Mouse (Mus musculus): ENCODE measurements around the gene Pls3. TPM values are rescaled to one million over a fixed set of nuclear protein-coding genes. Genes with fewer than 3 reads are reported as not detected.
"Not testable (repeated sequence)": the region's sequence is repeated elsewhere in the genome, so short reads cannot be mapped to it uniquely, and the experiment has no call there.

The Pls3 gene
- polyA plus RNA-seq, 1 experiment from 2014 or later, result 36.2 TPM

DNA sequence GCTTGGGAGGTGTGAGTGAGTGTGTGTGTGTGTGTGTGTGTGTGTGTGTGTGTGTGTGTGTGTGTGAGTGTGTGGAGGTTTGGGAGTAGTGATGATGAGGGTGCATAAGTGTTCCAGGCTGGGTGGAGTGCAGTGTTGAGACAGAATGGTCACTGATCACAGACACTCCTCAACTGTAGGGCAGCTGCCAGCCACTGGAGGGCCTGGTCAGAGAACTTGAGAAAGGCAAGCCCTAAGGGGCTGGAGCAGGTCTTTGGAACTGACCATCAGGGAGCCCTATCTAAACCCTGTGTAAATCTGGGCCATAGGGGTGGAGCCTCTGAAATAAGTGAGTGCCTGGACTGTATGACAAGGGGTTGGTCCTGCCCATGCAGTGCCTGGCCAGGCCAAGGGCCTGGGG lies 120.5 kb downstream of the Pls3 start:
- ATAC-seq (ENCODE audit: low FRiP score); H3K9me3 ChIP-seq (ENCODE audit: control insufficient read depth, low read length); H3K4me3 ChIP-seq (replicated peaks; ENCODE audit: low read length); H3K27ac ChIP-seq; DNase-seq (ENCODE audit: low spot score); H3K4me1 ChIP-seq (replicated peaks; ENCODE audit: control insufficient read depth, insufficient read depth, low read length); H3K9ac ChIP-seq; H3K27me3 ChIP-seq (ENCODE audit: control insufficient read depth, insufficient read depth, low read length); H3K4me2 ChIP-seq (replicated peaks); H3K36me3 ChIP-seq (replicated peaks; ENCODE audit: control insufficient read depth, insufficient read depth): not testable (repeated sequence)

DNA sequence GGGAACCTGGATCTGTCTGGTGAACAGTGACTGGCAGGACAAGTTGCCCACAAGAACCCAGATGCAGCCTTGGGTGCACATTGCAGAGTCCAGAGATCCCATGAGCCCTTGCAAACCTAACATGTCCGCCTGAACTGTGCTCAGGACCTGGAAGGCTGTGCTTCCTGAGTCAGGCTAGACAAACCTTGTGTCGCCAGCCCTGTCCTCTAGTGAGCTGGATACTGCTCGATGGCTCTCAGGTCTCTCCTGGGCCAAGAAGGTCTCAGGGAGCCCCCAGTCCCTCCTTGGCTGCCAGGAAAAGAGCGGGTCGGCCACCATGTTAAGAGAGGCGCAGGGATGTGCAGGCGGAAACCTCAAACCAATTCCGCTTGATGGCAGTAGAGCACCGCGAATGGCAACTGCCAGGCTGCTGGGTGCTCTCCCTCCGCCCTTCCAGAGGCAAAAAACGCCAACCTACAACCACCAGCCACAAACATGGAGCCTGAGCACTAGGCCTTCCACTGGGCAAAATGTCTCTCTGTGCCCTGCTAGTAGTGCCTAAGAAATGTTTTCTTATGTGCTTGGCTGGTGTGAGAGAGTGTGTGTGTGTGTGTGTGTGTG lies 124.8 kb downstream of the Pls3 start:
- WGBS, result 77% methylated on average over 4 of the region's 12 CpGs
- not testable (repeated sequence) for H3K36me3 ChIP-seq (replicated peaks; ENCODE audit: control insufficient read depth, insufficient read depth); H3K27me3 ChIP-seq (ENCODE audit: control insufficient read depth, insufficient read depth, low read length); H3K9ac ChIP-seq; H3K27ac ChIP-seq; H3K4me1 ChIP-seq (replicated peaks; ENCODE audit: control insufficient read depth, insufficient read depth, low read length); H3K4me2 ChIP-seq (replicated peaks); DNase-seq (ENCODE audit: low spot score); H3K9me3 ChIP-seq (ENCODE audit: control insufficient read depth, low read length); ATAC-seq (ENCODE audit: low FRiP score); H3K4me3 ChIP-seq (replicated peaks; ENCODE audit: low read length)

DNA sequence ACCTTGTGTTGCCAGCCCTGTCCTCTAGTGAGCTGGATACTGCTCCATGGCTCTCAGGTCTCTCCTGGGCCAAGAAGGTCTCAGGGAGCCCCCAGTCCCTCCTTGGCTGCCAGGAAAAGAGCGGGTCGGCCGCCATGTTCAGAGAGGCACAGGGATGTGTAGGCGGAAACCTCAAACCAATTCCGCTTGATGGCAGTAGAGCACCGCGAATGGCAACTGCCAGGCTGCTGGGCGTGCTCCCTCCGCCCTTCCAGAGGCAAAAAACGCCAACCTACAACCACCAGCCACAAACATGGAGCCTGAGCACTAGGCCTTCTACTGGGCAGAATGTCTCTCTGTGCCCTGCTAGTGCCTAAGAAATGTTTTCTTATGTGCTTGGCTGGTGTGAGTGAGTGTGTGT lies 125.7 kb downstream of the Pls3 start:
- not testable (repeated sequence) for H3K27me3 ChIP-seq (ENCODE audit: control insufficient read depth, insufficient read depth, low read length); H3K9me3 ChIP-seq (ENCODE audit: control insufficient read depth, low read length); H3K4me2 ChIP-seq (replicated peaks); H3K9ac ChIP-seq; H3K4me3 ChIP-seq (replicated peaks; ENCODE audit: low read length); H3K36me3 ChIP-seq (replicated peaks; ENCODE audit: control insufficient read depth, insufficient read depth); ATAC-seq (ENCODE audit: low FRiP score); H3K27ac ChIP-seq; H3K4me1 ChIP-seq (replicated peaks; ENCODE audit: control insufficient read depth, insufficient read depth, low read length)
- DNase-seq (ENCODE audit: low spot score), result peak; percentile 49
- WGBS, result 60% methylated on average over 7 of the region's 10 CpGs

DNA sequence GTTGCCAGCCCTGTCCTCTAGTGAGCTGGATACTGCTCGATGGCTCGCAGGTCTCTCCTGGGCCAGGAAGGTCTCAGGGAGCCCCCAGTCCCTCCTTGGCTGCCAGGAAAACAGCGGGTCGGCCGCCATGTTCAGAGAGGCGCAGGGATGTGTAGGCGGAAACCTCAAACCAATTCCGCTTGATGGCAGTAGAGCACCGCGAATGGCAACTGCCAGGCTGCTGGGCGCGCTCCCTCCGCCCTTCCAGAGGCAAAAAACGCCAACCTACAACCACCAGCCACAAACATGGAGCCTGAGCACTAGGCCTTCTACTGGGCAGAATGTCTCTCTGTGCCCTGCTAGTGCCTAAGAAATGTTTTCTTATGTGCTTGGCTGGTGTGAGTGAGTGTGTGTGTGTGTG lies 130.5 kb downstream of the Pls3 start:
- H3K4me3 ChIP-seq (replicated peaks; ENCODE audit: low read length); ATAC-seq (ENCODE audit: low FRiP score); H3K9me3 ChIP-seq (ENCODE audit: control insufficient read depth, low read length); H3K9ac ChIP-seq; H3K4me1 ChIP-seq (replicated peaks; ENCODE audit: control insufficient read depth, insufficient read depth, low read length); H3K36me3 ChIP-seq (replicated peaks; ENCODE audit: control insufficient read depth, insufficient read depth); H3K4me2 ChIP-seq (replicated peaks); H3K27ac ChIP-seq; H3K27me3 ChIP-seq (ENCODE audit: control insufficient read depth, insufficient read depth, low read length): not testable (repeated sequence)
- WGBS, result 78% methylated on average over 12 of the region's 14 CpGs
- peak; percentile 64 for DNase-seq (ENCODE audit: low spot score)

DNA sequence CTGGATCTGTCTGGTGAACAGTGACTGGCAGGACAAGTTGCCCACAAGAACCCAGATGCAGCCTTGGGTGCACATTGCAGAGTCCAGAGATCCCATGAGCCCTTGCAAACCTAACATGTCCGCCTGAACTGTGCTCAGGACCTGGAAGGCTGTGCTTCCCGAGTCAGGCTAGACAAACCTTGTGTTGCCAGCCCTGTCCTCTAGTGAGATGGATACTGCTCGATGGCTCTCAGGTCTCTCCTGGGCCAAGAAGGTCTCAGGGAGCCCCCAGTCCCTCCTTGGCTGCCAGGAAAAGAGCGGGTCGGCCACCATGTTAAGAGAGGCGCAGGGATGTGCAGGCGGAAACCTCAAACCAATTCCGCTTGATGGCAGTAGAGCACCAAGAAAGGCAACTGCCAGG lies 135.5 kb downstream of the Pls3 start:
- H3K27me3 ChIP-seq (ENCODE audit: control insufficient read depth, insufficient read depth, low read length); H3K27ac ChIP-seq; DNase-seq (ENCODE audit: low spot score); H3K4me1 ChIP-seq (replicated peaks; ENCODE audit: control insufficient read depth, insufficient read depth, low read length); H3K4me2 ChIP-seq (replicated peaks); H3K4me3 ChIP-seq (replicated peaks; ENCODE audit: low read length); H3K9ac ChIP-seq; ATAC-seq (ENCODE audit: low FRiP score); H3K36me3 ChIP-seq (replicated peaks; ENCODE audit: control insufficient read depth, insufficient read depth); H3K9me3 ChIP-seq (ENCODE audit: control insufficient read depth, low read length): not testable (repeated sequence)
- 88% methylated on average over 1 of the region's 8 CpGs for WGBS

All from hindbrain, embryonic 14.5 days (tissue).